Mouse (Mus musculus) liver (tissue): ENCODE data around the gene Hspa12b.
A peak's percentile ranks its signal among the peaks of the same experiment; 100 is the strongest.

Experiments
- DNase-seq: peaks from one replicate; pipeline ENCODE4 v3.0.0-alpha.2; 2020; ENCODE audit warnings: mixed read lengths

Hspa12b gene

GRCm38 (mm10) chr2:131186343-131186742 lies 59.3 kb downstream of the Hspa12b start:
- peak; percentile 38 for DNase-seq

- DNase-seq, result peak; percentile 98
Measured at GRCm38 (mm10) chr2:131186771-131187601, 59.9 kb downstream of the Hspa12b start, which contains the start of the genes Cdc25b and Spef1. Gene Cdc25b, plus strand, starts transcription at chr2:131186949. Gene Spef1, minus strand, starts transcription at chr2:131187282.

- no peak for DNase-seq
Measured at GRCm38 (mm10) chr2:131187602-131187922, 60.5 kb downstream of the Hspa12b start.

- peak; percentile 60 for DNase-seq
Measured at GRCm38 (mm10) chr2:131188311-131188710, 61.2 kb downstream of the Hspa12b start.

- peak; percentile 68 for DNase-seq
Measured at GRCm38 (mm10) chr2:131189521-131190309, 62.6 kb downstream of the Hspa12b start.

GRCm38 (mm10) chr2:131190344-131191004 lies 63.4 kb downstream of the Hspa12b start:
- DNase-seq, result no peak

- no peak for DNase-seq
Measured at GRCm38 (mm10) chr2:131191005-131191390, 63.9 kb downstream of the Hspa12b start.
